Comparison of ENCODE assay signal across 18 mouse cellular contexts in genomic region chr3:55535591-55536200, GRCm38 (mm10).
DNase-seq lines count a peak whose midpoint lies in the region; ATAC-seq and TF ChIP-seq lines count a peak whose summit lies in the region.
"Had no signal": no experiment of that assay in that cellular context is flagged by ENCODE, and none has a peak within 500 bp of the region (broad histone marks: within the 10 kb centered on the region; RNA-seq: fewer than 3 reads in every experiment).

No protein-coding gene starts in this region.

- no peaks in the 10 kb centered on the region for H3K27me3 ChIP-seq in embryonic facial prominence, embryonic 14.5 days (replicated peaks; ENCODE audit: control insufficient read depth, insufficient read depth, low read length)
- H3K27me3 ChIP-seq in embryonic facial prominence, embryonic 10.5 days (replicated peaks; ENCODE audit: low read depth, poor library complexity, severe bottlenecking) = no peaks in the 10 kb centered on the region; the same call in 1 of the 2 replicates
- no peaks in the 10 kb centered on the region for H3K27me3 ChIP-seq in kidney, postnatal 0 days (ENCODE audit: insufficient read depth, low read length)
- H3K27me3 ChIP-seq in hindbrain, embryonic 15.5 days = no peaks in the 10 kb centered on the region
- H3K27me3 ChIP-seq in heart, embryonic 12.5 days (replicated peaks) = no peaks in the 10 kb centered on the region
- H3K27me3 ChIP-seq: midbrain, embryonic 13.5 days had no signal

- ATAC-seq in embryonic facial prominence, embryonic 14.5 days (ENCODE audit: low read depth) = no peak
- ATAC-seq in kidney, postnatal 0 days (replicated peaks; ENCODE audit: low FRiP score, low read depth) = no peak
- no peak for ATAC-seq in hindbrain, embryonic 15.5 days (ENCODE audit: low FRiP score, low read depth)
- ATAC-seq in heart, embryonic 12.5 days (ENCODE audit: insufficient number of reproducible peaks, low FRiP score) = no peak
- ATAC-seq: forebrain, postnatal 0 days; midbrain, embryonic 13.5 days had no signal

- TF ChIP-seq CTCF in kidney, postnatal 0 days (IDR thresholded peaks at IDR 0.05; ENCODE audit: low read depth) = no peak

- WGBS in embryonic facial prominence, embryonic 14.5 days = 60% methylated on average over 9 of the region's 9 CpGs
- 81% methylated on average over 9 of the region's 9 CpGs for WGBS in embryonic facial prominence, embryonic 10.5 days
- WGBS in kidney, postnatal 0 days = 57% methylated on average over 9 of the region's 9 CpGs
- 71% methylated on average over 9 of the region's 9 CpGs for WGBS in hindbrain, embryonic 15.5 days
- 66% methylated on average over 9 of the region's 9 CpGs for WGBS in heart, embryonic 12.5 days

- H3K4me1 ChIP-seq in embryonic facial prominence, embryonic 14.5 days (ENCODE audit: control insufficient read depth, insufficient read depth, low read length) = peaks cover 64% of the 10 kb centered on the region
- H3K4me1 ChIP-seq in embryonic facial prominence, embryonic 10.5 days = peaks cover 75% of the 10 kb centered on the region
- 0 out of 2 replicates have a peak, but pooled peaks cover 4% of the 10 kb centered on the region for H3K4me1 ChIP-seq in kidney, postnatal 0 days (replicated peaks; ENCODE audit: insufficient read depth, low read length)
- H3K4me1 ChIP-seq in hindbrain, embryonic 15.5 days (replicated peaks) = peaks cover 25% of the 10 kb centered on the region
- H3K4me1 ChIP-seq in heart, embryonic 12.5 days (replicated peaks) = peaks cover 15% of the 10 kb centered on the region

- no peak overlapping the region for H3K9ac ChIP-seq in embryonic facial prominence, embryonic 14.5 days (ENCODE audit: low read depth, low read length)
- no peak overlapping the region for H3K9ac ChIP-seq in kidney, postnatal 0 days (ENCODE audit: low read depth, low read length)
- H3K9ac ChIP-seq in hindbrain, embryonic 15.5 days = no peak overlapping the region
- no peak overlapping the region for H3K9ac ChIP-seq in heart, embryonic 12.5 days
- H3K9ac ChIP-seq: forebrain, postnatal 0 days; lung, embryonic 14.5 days; midbrain, embryonic 13.5 days had no signal

- H3K4me3 ChIP-seq in embryonic facial prominence, embryonic 14.5 days (ENCODE audit: low read depth, low read length) = no peak overlapping the region
- no peak overlapping the region for H3K4me3 ChIP-seq in embryonic facial prominence, embryonic 10.5 days
- no peak overlapping the region for H3K4me3 ChIP-seq in kidney, postnatal 0 days (replicated peaks; ENCODE audit: low read depth, low read length)
- no peak overlapping the region for H3K4me3 ChIP-seq in hindbrain, embryonic 15.5 days
- H3K4me3 ChIP-seq in heart, embryonic 12.5 days = no peak overlapping the region
- H3K4me3 ChIP-seq: gastrocnemius, adult 2 months; midbrain, embryonic 13.5 days had no signal

- no peaks in the 10 kb centered on the region for H3K9me3 ChIP-seq in embryonic facial prominence, embryonic 14.5 days (ENCODE audit: control insufficient read depth, low read length)
- no peaks in the 10 kb centered on the region for H3K9me3 ChIP-seq in embryonic facial prominence, embryonic 10.5 days
- H3K9me3 ChIP-seq in kidney, postnatal 0 days (replicated peaks; ENCODE audit: low read length) = no peaks in the 10 kb centered on the region
- no peaks in the 10 kb centered on the region for H3K9me3 ChIP-seq in hindbrain, embryonic 15.5 days
- no peaks in the 10 kb centered on the region for H3K9me3 ChIP-seq in heart, embryonic 12.5 days (replicated peaks)
- H3K9me3 ChIP-seq: midbrain, embryonic 13.5 days had no signal

- no peak for DNase-seq in embryonic facial prominence, embryonic 14.5 days (ENCODE audit: low spot score)
- no peak for DNase-seq in embryonic facial prominence, embryonic 10.5 days (ENCODE audit: low spot score)
- DNase-seq in kidney, postnatal 0 days (ENCODE audit: low spot score) = peak; percentile 78
- DNase-seq in kidney, adult 9 months = no peak
- DNase-seq in adrenal gland, postnatal 4 days (ENCODE audit: low spot score in 2 of 2) = no peak
- no peak for DNase-seq in retina, postnatal 1 day
- DNase-seq: adrenal gland, postnatal 10 days; B cell, adult 2 months; cerebellum, adult 9-10 months; forebrain, postnatal 0 days; gastrocnemius, adult 2 months; kidney, postnatal 14 days; lung, embryonic 14.5 days; thymus, adult 18-20 months had no signal

- H3K27ac ChIP-seq in embryonic facial prominence, embryonic 14.5 days (replicated peaks; ENCODE audit: low read depth, low read length) = peak overlapping the region; percentile 31; the same call in 1 of the 2 replicates
- H3K27ac ChIP-seq in embryonic facial prominence, embryonic 10.5 days (replicated peaks) = no peak overlapping the region
- no peak overlapping the region for H3K27ac ChIP-seq in kidney, postnatal 0 days
- H3K27ac ChIP-seq in hindbrain, embryonic 15.5 days (replicated peaks) = 0 out of 2 replicates have a peak overlapping the region, but pooled peaks have one; percentile 28
- H3K27ac ChIP-seq in heart, embryonic 12.5 days (ENCODE audit: poor library complexity, severe bottlenecking) = no peak overlapping the region
- H3K27ac ChIP-seq: gastrocnemius, adult 2 months; macrophage; midbrain, embryonic 13.5 days had no signal

- no peak overlapping the region for H3K4me2 ChIP-seq in embryonic facial prominence, embryonic 14.5 days (ENCODE audit: low read depth, low read length)
- no peak overlapping the region for H3K4me2 ChIP-seq in kidney, postnatal 0 days (ENCODE audit: low read length)
- H3K4me2 ChIP-seq in hindbrain, embryonic 15.5 days = no peak overlapping the region
- H3K4me2 ChIP-seq in heart, embryonic 12.5 days = no peak overlapping the region
- H3K4me2 ChIP-seq: lung, embryonic 14.5 days; midbrain, embryonic 13.5 days had no signal

- no peaks in the 10 kb centered on the region for H3K36me3 ChIP-seq in embryonic facial prominence, embryonic 14.5 days (ENCODE audit: control insufficient read depth, insufficient read depth, low read length)
- H3K36me3 ChIP-seq in embryonic facial prominence, embryonic 10.5 days (replicated peaks) = no peaks in the 10 kb centered on the region
- no peaks in the 10 kb centered on the region for H3K36me3 ChIP-seq in kidney, postnatal 0 days (ENCODE audit: insufficient read depth, low read length)
- H3K36me3 ChIP-seq in hindbrain, embryonic 15.5 days = peaks cover 10% of the 10 kb centered on the region; the same call in 1 of the 2 replicates
- no peaks in the 10 kb centered on the region for H3K36me3 ChIP-seq in heart, embryonic 12.5 days

Comparison
In these comparisons a context has a peak if more than half of its experiments do, and no peak if none do; other contexts are left out.
1. H3K27ac ChIP-seq: peak in embryonic facial prominence, embryonic 14.5 days (single experiment) and hindbrain, embryonic 15.5 days (single experiment); none in embryonic facial prominence, embryonic 10.5 days (single experiment), kidney, postnatal 0 days (single experiment) and heart, embryonic 12.5 days (single experiment).